Mouse (Mus musculus) erythroblast, embryonic 14.5 days (primary cell): ENCODE measurements around the gene Bik.

Experiments used
- GATA1 ChIP-seq: IDR thresholded peaks from 2 replicates; pipeline ENCODE4 v1.6.1; 2012; ENCODE audit warnings: low read length, inconsistent platforms, mixed read lengths
- TAL1 ChIP-seq: IDR thresholded peaks from 3 replicates; pipeline ENCODE4 v1.6.1; 2012; ENCODE audit warnings: low read length, inconsistent platforms, mixed read lengths

DNA sequence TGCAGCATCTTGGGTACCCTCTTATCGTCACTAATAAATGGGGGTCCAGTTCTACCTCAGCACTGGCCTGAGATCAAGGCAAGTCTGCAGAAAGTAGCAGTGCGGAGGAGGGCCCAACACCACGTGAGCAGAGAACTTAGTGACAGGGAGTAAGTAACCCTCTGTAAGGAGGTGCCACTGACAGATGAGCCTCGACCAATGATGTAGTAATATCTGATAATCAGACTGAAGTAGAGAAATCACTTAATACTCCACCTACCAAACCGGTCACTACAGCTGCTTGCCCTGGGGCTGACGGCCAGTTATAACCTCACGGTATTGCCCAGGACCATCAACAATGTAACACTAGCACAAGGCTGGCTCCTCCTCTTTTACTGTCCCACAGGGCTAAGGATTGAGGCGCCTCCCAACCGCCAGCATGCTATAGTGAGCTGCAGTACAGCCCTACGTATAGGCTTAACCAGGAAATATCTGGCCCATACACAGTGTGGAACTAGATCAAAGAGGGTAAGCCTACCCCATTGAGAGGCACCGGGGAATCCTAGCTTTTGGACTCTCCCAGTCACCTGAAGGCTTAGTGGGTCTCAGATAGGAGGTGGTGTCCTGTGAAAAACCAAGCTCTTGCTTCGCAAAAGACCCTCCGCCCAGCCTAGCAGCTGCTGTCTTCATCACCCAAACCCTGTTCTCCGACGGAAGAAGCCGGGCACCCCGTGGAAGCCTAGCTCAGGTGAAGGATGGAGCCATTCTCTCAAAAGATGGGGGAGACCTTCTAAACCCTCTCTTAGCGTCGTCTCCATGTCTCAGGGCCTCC lies 67.2 kb downstream of the Bik start:
- no peak for TF ChIP-seq GATA1
- TF ChIP-seq TAL1: no peak
